Mouse (Mus musculus): ENCODE data around the gene Phf13.

DNA sequence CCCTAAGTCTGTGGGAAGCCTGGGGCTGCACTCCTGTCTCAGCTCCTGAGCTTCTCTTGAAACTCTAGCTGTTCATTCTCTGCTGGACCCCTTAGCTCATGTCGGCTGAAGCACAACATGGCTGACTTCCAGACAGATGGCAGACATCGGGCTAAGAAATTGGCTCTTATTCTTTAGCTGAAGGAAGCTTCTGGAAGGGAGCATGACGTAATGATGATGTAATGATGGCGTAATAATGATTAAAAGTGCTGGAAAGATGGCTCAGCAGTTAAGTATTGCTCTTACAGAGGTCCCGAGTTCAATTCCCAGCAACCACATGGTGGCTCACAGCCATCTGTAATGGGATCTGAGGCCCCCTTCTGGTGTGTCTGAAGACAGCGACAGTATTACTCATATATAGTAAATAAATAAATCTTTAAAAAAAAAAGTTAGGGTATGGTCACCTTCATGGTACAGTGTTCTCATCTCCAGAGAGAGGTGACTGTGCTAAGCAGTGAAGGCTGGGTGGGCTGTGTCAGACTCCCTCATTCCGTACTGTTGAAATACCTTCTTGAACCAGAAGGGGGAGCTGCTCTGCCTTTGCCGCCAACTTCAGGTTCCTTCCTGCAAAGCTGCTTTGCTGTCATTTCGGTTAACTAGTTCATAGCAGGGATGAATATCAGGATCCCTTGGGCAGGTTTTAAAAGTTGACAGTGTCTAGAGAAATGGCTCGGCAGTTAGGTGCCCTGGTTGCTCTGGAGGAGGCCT lies 23.7 kb downstream of the Phf13 start:
- no peak for TF ChIP-seq GATA1 (IDR thresholded peaks at IDR 0.05; ENCODE audit: low read length)
- TF ChIP-seq TAL1 (IDR thresholded peaks at IDR 0.05; ENCODE audit: low read length): no peak

All from erythroblast, embryonic 14.5 days (primary cell).